In genomic region chr13:103967987-103968386, GRCm38 (mm10) we compare ENCODE assay signal across 26 mouse cellular contexts. TPM values are rescaled to one million over a fixed set of nuclear protein-coding genes. Genes with fewer than 3 reads are reported as not detected.
A peak's percentile ranks its signal among the peaks of the same experiment; 100 is the strongest.
DNase-seq lines count a peak whose midpoint lies in the region; ATAC-seq lines count a peak whose summit lies in the region.
"Had no signal": no experiment of that assay in that cellular context is flagged by ENCODE, and none has a peak within 500 bp of the region (broad histone marks: within the 10 kb centered on the region; RNA-seq: fewer than 3 reads in every experiment).

No protein-coding gene starts in this region.

- 72% methylated on average over 9 of the region's 9 CpGs for WGBS in embryonic facial prominence, embryonic 14.5 days
- 90% methylated on average over 9 of the region's 9 CpGs for WGBS in embryonic facial prominence, embryonic 10.5 days
- 63% methylated on average over 9 of the region's 9 CpGs for WGBS in embryonic facial prominence, embryonic 15.5 days

- DNase-seq in embryonic facial prominence, embryonic 14.5 days (ENCODE audit: low spot score), result peak; percentile 79
- no peak for DNase-seq in embryonic facial prominence, embryonic 10.5 days (ENCODE audit: low spot score)
- DNase-seq in heart, adult 11 months, result peak; percentile 73
- DNase-seq in heart, postnatal 14 days, result no peak
- DNase-seq in skeletal muscle tissue, adult 2 months (ENCODE audit: low read depth, low spot score), result peak; percentile 39
- no peak for DNase-seq in layer of hippocampus, postnatal 36 days
- DNase-seq: adrenal gland, postnatal 10 days; adrenal gland, postnatal 36 days; B cell, adult 2 months; cerebellum, adult 18-20 months; cerebellum, adult 9-10 months; cerebellum, postnatal 14 days; heart, adult 18-20 months; heart, postnatal 10 days; heart, postnatal 4 days had no signal

- no peaks in the 10 kb centered on the region for H3K36me3 ChIP-seq in embryonic facial prominence, embryonic 14.5 days (ENCODE audit: control insufficient read depth, insufficient read depth, low read length)
- no peaks in the 10 kb centered on the region for H3K36me3 ChIP-seq in embryonic facial prominence, embryonic 10.5 days (replicated peaks)
- no peaks in the 10 kb centered on the region for H3K36me3 ChIP-seq in embryonic facial prominence, embryonic 15.5 days
- H3K36me3 ChIP-seq: forebrain, embryonic 12.5 days; forebrain, embryonic 15.5 days; G1E; heart, embryonic 12.5 days; heart, embryonic 15.5 days; hindbrain, embryonic 15.5 days had no signal

- intact Hi-C loops in heart, postnatal 14 days (cut with DNase I), result no loop called here

- H3K4me2 ChIP-seq in embryonic facial prominence, embryonic 14.5 days (ENCODE audit: low read depth, low read length), result no peak overlapping the region
- H3K4me2 ChIP-seq in embryonic facial prominence, embryonic 15.5 days (replicated peaks), result no peak overlapping the region
- H3K4me2 ChIP-seq: forebrain, embryonic 12.5 days; forebrain, embryonic 15.5 days; heart, embryonic 12.5 days; heart, embryonic 15.5 days; hindbrain, embryonic 15.5 days had no signal

- no peak overlapping the region for H3K27ac ChIP-seq in embryonic facial prominence, embryonic 14.5 days (replicated peaks; ENCODE audit: low read depth, low read length)
- H3K27ac ChIP-seq in embryonic facial prominence, embryonic 10.5 days (replicated peaks), result no peak overlapping the region
- 0 out of 2 replicates have a peak overlapping the region, but pooled peaks have one; percentile 39 for H3K27ac ChIP-seq in embryonic facial prominence, embryonic 15.5 days (replicated peaks)
- H3K27ac ChIP-seq: forebrain, embryonic 12.5 days; forebrain, embryonic 15.5 days; heart, embryonic 15.5 days; hindbrain, embryonic 15.5 days had no signal

- H3K4me3 ChIP-seq in embryonic facial prominence, embryonic 14.5 days (ENCODE audit: low read depth, low read length), result no peak overlapping the region
- no peak overlapping the region for H3K4me3 ChIP-seq in embryonic facial prominence, embryonic 10.5 days
- no peak overlapping the region for H3K4me3 ChIP-seq in embryonic facial prominence, embryonic 15.5 days (replicated peaks)
- H3K4me3 ChIP-seq: erythroblast, embryonic 14.5 days; forebrain, embryonic 12.5 days; forebrain, embryonic 15.5 days; heart, embryonic 12.5 days; heart, embryonic 15.5 days; hindbrain, embryonic 15.5 days had no signal

- H3K4me1 ChIP-seq in embryonic facial prominence, embryonic 14.5 days (ENCODE audit: control insufficient read depth, insufficient read depth, low read length), result peaks cover 7% of the 10 kb centered on the region; the same call in 1 of the 2 replicates
- peaks cover 10% of the 10 kb centered on the region for H3K4me1 ChIP-seq in embryonic facial prominence, embryonic 10.5 days
- H3K4me1 ChIP-seq in embryonic facial prominence, embryonic 15.5 days, result peaks cover 9% of the 10 kb centered on the region; the same call in 1 of the 2 replicates
- H3K4me1 ChIP-seq: heart, embryonic 12.5 days; heart, embryonic 15.5 days had no signal

- no peak overlapping the region for H3K9ac ChIP-seq in embryonic facial prominence, embryonic 14.5 days (ENCODE audit: low read depth, low read length)
- no peak overlapping the region for H3K9ac ChIP-seq in embryonic facial prominence, embryonic 15.5 days
- H3K9ac ChIP-seq: forebrain, embryonic 12.5 days; forebrain, embryonic 15.5 days; heart, embryonic 12.5 days; heart, embryonic 15.5 days; hindbrain, embryonic 15.5 days had no signal

- H3K9me3 ChIP-seq in embryonic facial prominence, embryonic 14.5 days (ENCODE audit: control insufficient read depth, low read length), result no peaks in the 10 kb centered on the region
- H3K9me3 ChIP-seq in embryonic facial prominence, embryonic 10.5 days, result no peaks in the 10 kb centered on the region
- H3K9me3 ChIP-seq in embryonic facial prominence, embryonic 15.5 days (replicated peaks), result no peaks in the 10 kb centered on the region
- H3K9me3 ChIP-seq: forebrain, embryonic 12.5 days; forebrain, embryonic 15.5 days; G1E; heart, embryonic 12.5 days; heart, embryonic 15.5 days; hindbrain, embryonic 15.5 days had no signal

- ATAC-seq in embryonic facial prominence, embryonic 14.5 days (ENCODE audit: low read depth), result peak; percentile 74; the same call in 1 of the 2 replicates
- ATAC-seq in embryonic facial prominence, embryonic 15.5 days (ENCODE audit: insufficient number of reproducible peaks, low FRiP score, low TSS enrichment, low read depth), result no peak
- ATAC-seq: forebrain, embryonic 15.5 days; intestine, postnatal 0 days; Patski had no signal

- H3K27me3 ChIP-seq in embryonic facial prominence, embryonic 14.5 days (replicated peaks; ENCODE audit: control insufficient read depth, insufficient read depth, low read length), result no peaks in the 10 kb centered on the region
- H3K27me3 ChIP-seq in embryonic facial prominence, embryonic 10.5 days (replicated peaks; ENCODE audit: low read depth, poor library complexity, severe bottlenecking), result no peaks in the 10 kb centered on the region
- no peaks in the 10 kb centered on the region for H3K27me3 ChIP-seq in embryonic facial prominence, embryonic 15.5 days
- H3K27me3 ChIP-seq: CH12.LX; forebrain, embryonic 12.5 days; forebrain, embryonic 15.5 days; heart, embryonic 12.5 days; heart, embryonic 15.5 days; hindbrain, embryonic 15.5 days; Patski had no signal

RNA-seq across cellular contexts. Expression of gene Erbin, which starts 47.7 kb away (rescaled TPM):
- 33.9 and 35.3 TPM in 2 replicates for polyA plus RNA-seq in embryonic facial prominence, embryonic 14.5 days (2014; fragmentation: Nextera tagmentation; extraction: Ambion mirVana)
- 13.6 and 16.6 TPM in 2 replicates for polyA plus RNA-seq in embryonic facial prominence, embryonic 10.5 days (2016; fragmentation: Nextera tagmentation; extraction: Ambion mirVana)
- total RNA-seq in heart, postnatal 14 days (2021), result 10 to 100 TPM; 54.6 to 54.8 TPM
- 18.3 and 19.7 TPM in 2 replicates for polyA plus RNA-seq in embryonic facial prominence, embryonic 15.5 days (2015; fragmentation: Nextera tagmentation; extraction: Ambion mirVana)
- 10 to 100 TPM; 43.0 to 44.8 TPM for total RNA-seq in layer of hippocampus, postnatal 36 days (2021)

Comparison
In these comparisons a context has a peak if more than half of its experiments do, and no peak if none do; other contexts are left out.
1. DNase-seq: peak in embryonic facial prominence, embryonic 14.5 days (single experiment), heart, adult 11 months (single experiment) and skeletal muscle tissue, adult 2 months (single experiment); none in embryonic facial prominence, embryonic 10.5 days (single experiment), heart, postnatal 14 days (0 of 2) and layer of hippocampus, postnatal 36 days (0 of 2).